Mouse (Mus musculus) layer of hippocampus, postnatal 10 days (tissue): ENCODE results near the gene Tecr. TPM values are rescaled to one million over a fixed set of nuclear protein-coding genes. Genes with fewer than 3 reads are reported as not detected.

Experiments
- DNase-seq, 2 experiments: peaks; one replicate each; pipeline ENCODE4 v3.0.0; 2021; ENCODE audit warnings: low spot score in 2 of 2
- total RNA-seq, 2 experiments: library from RNA; stranded (reverse); gene quantifications; 2 replicates each; pipeline ENCODE4 v1.2.3; 2021

Tecr gene
- total RNA-seq, 2 experiments from 2014 or later, result 532 to 604 TPM

- DNase-seq, result no peak
Observed at GRCm38 (mm10) chr8:83584771-83585170, 23.0 kb downstream of the Tecr start.

- no peak for DNase-seq
Observed at GRCm38 (mm10) chr8:83583236-83583635, 24.5 kb downstream of the Tecr start.

GRCm38 (mm10) chr8:83582226-83582625 lies 25.5 kb downstream of the Tecr start:
- peak in 1 of 2 experiments; percentile 4 for DNase-seq

- peak in 1 of 2 experiments; percentile 8 for DNase-seq
Observed at GRCm38 (mm10) chr8:83580826-83581225, 26.9 kb downstream of the Tecr start.

GRCm38 (mm10) chr8:83579676-83580075 lies 28.1 kb downstream of the Tecr start:
- peak in 1 of 2 experiments; percentile 9 for DNase-seq

- peak; percentile 5 to 16 for DNase-seq
Observed at GRCm38 (mm10) chr8:83578131-83579055, 29.4 kb downstream of the Tecr start.

GRCm38 (mm10) chr8:83577384-83577791 lies 30.4 kb downstream of the Tecr start:
- peak; percentile 10 to 20 for DNase-seq

- no peak for DNase-seq
Observed at GRCm38 (mm10) chr8:83576921-83577320, 30.9 kb downstream of the Tecr start.

- no peak for DNase-seq
Observed at GRCm38 (mm10) chr8:83576516-83576895, 31.3 kb downstream of the Tecr start.

- peak; percentile 9 to 25 for DNase-seq
Observed at GRCm38 (mm10) chr8:83575561-83576515, 31.9 kb downstream of the Tecr start.

GRCm38 (mm10) chr8:83574631-83575315 lies 33.0 kb downstream of the Tecr start:
- DNase-seq, result peak; percentile 9 to 37

- DNase-seq, result peak; percentile 28 to 37
Observed at GRCm38 (mm10) chr8:83573140-83573875, 34.5 kb downstream of the Tecr start.

GRCm38 (mm10) chr8:83572246-83572812 lies 35.4 kb downstream of the Tecr start:
- peak in 1 of 2 experiments; percentile 3 for DNase-seq

GRCm38 (mm10) chr8:83571791-83572190 lies 36.0 kb downstream of the Tecr start:
- DNase-seq, result peak; percentile 3 to 14

- peak; percentile 5 to 12 for DNase-seq
Observed at GRCm38 (mm10) chr8:83571001-83571340, 36.8 kb downstream of the Tecr start.

GRCm38 (mm10) chr8:83570272-83571000 lies 37.3 kb downstream of the Tecr start:
- DNase-seq, result peak; percentile 6 to 11

GRCm38 (mm10) chr8:83569165-83569564 lies 38.6 kb downstream of the Tecr start:
- peak; percentile 4 to 16 for DNase-seq

GRCm38 (mm10) chr8:83568755-83569154 lies 39.0 kb downstream of the Tecr start:
- peak in 1 of 2 experiments; percentile 3 for DNase-seq

GRCm38 (mm10) chr8:83568128-83568527 lies 39.6 kb downstream of the Tecr start:
- DNase-seq, result peak in 1 of 2 experiments; percentile 15
